Mouse (Mus musculus) liver, embryonic 15.5 days (tissue): ENCODE measurements around the gene Cep295nl. TPM values are rescaled to one million over a fixed set of nuclear protein-coding genes. Genes with fewer than 3 reads are reported as not detected.

Experiments
- ATAC-seq: fragments of 200-750 bp; cut with Nextera tagmentation; 2 replicates; pipeline ENCODE4 v1.8.0; 2017; ENCODE audit warnings: moderate number of reproducible peaks, mild to moderate bottlenecking, moderate library complexity; ENCODE audit not compliant: insufficient read depth
- H3K27ac ChIP-seq: fragments of 300-500 bp; sonication (generic); replicated peaks from 2 replicates; pipeline ENCODE4 v1.5.1; 2015; ENCODE audit warnings: mild to moderate bottlenecking, inconsistent platforms
- H3K27me3 ChIP-seq: fragments of 300-500 bp; sonication (generic); 2 replicates; pipeline ENCODE4 v1.6.1; 2015; ENCODE audit warnings: mild to moderate bottlenecking, inconsistent platforms
- H3K36me3 ChIP-seq: fragments of 300-500 bp; sonication (generic); replicated peaks from 2 replicates; pipeline ENCODE4 v1.6.1; 2015; ENCODE audit warnings: moderate library complexity, mild to moderate bottlenecking, inconsistent platforms
- H3K4me1 ChIP-seq: fragments of 300-500 bp; sonication (generic); replicated peaks from 2 replicates; pipeline ENCODE4 v1.6.1; 2015; ENCODE audit warnings: inconsistent platforms
- H3K4me2 ChIP-seq: fragments of 300-500 bp; sonication (generic); 2 replicates; pipeline ENCODE4 v1.6.1; 2015; ENCODE audit warnings: moderate library complexity, mild to moderate bottlenecking, inconsistent platforms
- H3K4me3 ChIP-seq: fragments of 300-500 bp; sonication (generic); replicated peaks from 2 replicates; pipeline ENCODE4 v1.5.1; 2015; ENCODE audit warnings: mild to moderate bottlenecking, inconsistent platforms
- H3K9ac ChIP-seq: fragments of 300-500 bp; sonication (generic); 2 replicates; pipeline ENCODE4 v1.6.1; 2015; ENCODE audit warnings: moderate library complexity, mild to moderate bottlenecking, inconsistent platforms
- H3K9me3 ChIP-seq: fragments of 300-500 bp; sonication (generic); replicated peaks from 2 replicates; pipeline ENCODE4 v1.6.1; 2016; ENCODE audit warnings: inconsistent platforms
- WGBS: fragments of 180-500 bp; shearing (Covaris S2); methylation state at CpG from one replicate; pipeline ENCODE4 v1.1.7; 2015; ENCODE audit warnings: mixed read lengths; ENCODE audit not compliant: insufficient replicate concordance; 5-methylcytosine and 5-hydroxymethylcytosine counted together
- polyA plus RNA-seq: library from polyadenylated mRNA; unstranded; fragments of >200 nt; fragmentation: Nextera tagmentation; extraction: Ambion mirVana; gene quantifications from 2 replicates; pipeline ENCODE4 v1.2.1, GENCODE M21; 2015

Cep295nl gene
- polyA plus RNA-seq, 1 experiment from 2014 or later, result not detected

- H3K4me3 ChIP-seq, result peak overlapping the region; percentile 54
- H3K9me3 ChIP-seq, result no peaks in the 10 kb centered on the region
- H3K9ac ChIP-seq, result peak overlapping the region; percentile 49
- H3K4me2 ChIP-seq, result peak overlapping the region; percentile 73
- H3K4me1 ChIP-seq, result peaks cover 9% of the 10 kb centered on the region; the same call in 1 of the 2 replicates
- ATAC-seq, result peak; percentile 65
- H3K36me3 ChIP-seq, result no peaks in the 10 kb centered on the region
- under 1% methylated on average over 40 of the region's 43 CpGs for WGBS
- H3K27ac ChIP-seq, result no peak overlapping the region
- H3K27me3 ChIP-seq, result peaks cover 36% of the 10 kb centered on the region
These were observed 12.9 kb upstream of the Cep295nl start for GRCm38 (mm10) chr11:118355205-118355604.

GRCm38 (mm10) chr11:118354636-118355191 is 12.4 kb upstream of the Cep295nl start:
- ATAC-seq, result no peak; the same call in 1 of the 2 replicates
- peak overlapping the region; percentile 49 for H3K9ac ChIP-seq
- H3K4me2 ChIP-seq, result peak overlapping the region; percentile 73
- 2% methylated on average over 47 of the region's 47 CpGs for WGBS
- H3K36me3 ChIP-seq, result no peaks in the 10 kb centered on the region
- H3K27me3 ChIP-seq, result peaks cover 36% of the 10 kb centered on the region
- no peaks in the 10 kb centered on the region for H3K9me3 ChIP-seq
- peaks cover 9% of the 10 kb centered on the region; the same call in 1 of the 2 replicates for H3K4me1 ChIP-seq
- peak overlapping the region; percentile 54 for H3K4me3 ChIP-seq
- H3K27ac ChIP-seq, result no peak overlapping the region

- H3K4me1 ChIP-seq, result peaks cover 12% of the 10 kb centered on the region; the same call in 1 of the 2 replicates
- H3K4me3 ChIP-seq, result no peak overlapping the region
- H3K4me2 ChIP-seq, result no peak overlapping the region
- H3K9ac ChIP-seq, result no peak overlapping the region
- no peaks in the 10 kb centered on the region for H3K9me3 ChIP-seq
- no peaks in the 10 kb centered on the region for H3K36me3 ChIP-seq
- peaks cover 17% of the 10 kb centered on the region for H3K27me3 ChIP-seq
- ATAC-seq, result no peak
- 63% methylated on average over 5 of the region's 5 CpGs for WGBS
- no peak overlapping the region for H3K27ac ChIP-seq
These were observed 7.2 kb upstream of the Cep295nl start for GRCm38 (mm10) chr11:118349494-118349893.

GRCm38 (mm10) chr11:118348877-118349276 is 6.6 kb upstream of the Cep295nl start:
- Histone ChIP-seq H3K4me2 (no peak overlapping the region), H3K4me1 (peaks cover 12% of the 10 kb centered on the region; the same call in 1 of the 2 replicates), H3K4me3 (no peak overlapping the region), H3K9ac (no peak overlapping the region), H3K27ac (0 out of 2 replicates have a peak overlapping the region, but pooled peaks have one; percentile 38), H3K36me3 (no peaks in the 10 kb centered on the region), H3K9me3 (no peaks in the 10 kb centered on the region), H3K27me3 (peaks cover 11% of the 10 kb centered on the region)
- WGBS, result 20% methylated on average over 5 of the region's 5 CpGs
- ATAC-seq, result peak; percentile 40; the same call in 1 of the 2 replicates

GRCm38 (mm10) chr11:118348419-118348818 is 6.1 kb upstream of the Cep295nl start:
- Histone ChIP-seq H3K4me2 (no peak overlapping the region), H3K4me3 (no peak overlapping the region), H3K9ac (no peak overlapping the region), H3K27ac (0 out of 2 replicates have a peak overlapping the region, but pooled peaks have one; percentile 38), H3K4me1 (peaks cover 12% of the 10 kb centered on the region; the same call in 1 of the 2 replicates), H3K9me3 (no peaks in the 10 kb centered on the region), H3K27me3 (peaks cover 7% of the 10 kb centered on the region), H3K36me3 (no peaks in the 10 kb centered on the region)
- WGBS, result 15% methylated on average over 3 of the region's 3 CpGs
- ATAC-seq, result no peak

- Histone ChIP-seq H3K4me1 (peaks cover 12% of the 10 kb centered on the region; the same call in 1 of the 2 replicates), H3K36me3 (no peaks in the 10 kb centered on the region), H3K9ac (no peak overlapping the region), H3K4me2 (no peak overlapping the region), H3K4me3 (no peak overlapping the region), H3K27ac (no peak overlapping the region), H3K27me3 (peaks cover 2% of the 10 kb centered on the region; the same call in 1 of the 2 replicates), H3K9me3 (no peaks in the 10 kb centered on the region)
- no peak for ATAC-seq
- WGBS, result 72% methylated on average over 12 of the region's 12 CpGs
These were observed 5.6 kb upstream of the Cep295nl start for GRCm38 (mm10) chr11:118347911-118348310.

GRCm38 (mm10) chr11:118347391-118347790 is 5.1 kb upstream of the Cep295nl start:
- 69% methylated on average over 2 of the region's 2 CpGs for WGBS
- no peak for ATAC-seq
- Histone ChIP-seq H3K9ac (no peak overlapping the region), H3K27me3 (0 out of 2 replicates have a peak, but pooled peaks cover 4% of the 10 kb centered on the region), H3K4me1 (peaks cover 12% of the 10 kb centered on the region; the same call in 1 of the 2 replicates), H3K36me3 (no peaks in the 10 kb centered on the region), H3K27ac (no peak overlapping the region), H3K4me2 (no peak overlapping the region), H3K4me3 (no peak overlapping the region), H3K9me3 (no peaks in the 10 kb centered on the region)

GRCm38 (mm10) chr11:118346395-118347096 is 4.2 kb upstream of the Cep295nl start:
- H3K36me3 ChIP-seq, result no peaks in the 10 kb centered on the region
- H3K27ac ChIP-seq, result no peak overlapping the region
- H3K4me1 ChIP-seq, result peaks cover 12% of the 10 kb centered on the region; the same call in 1 of the 2 replicates
- 0 out of 2 replicates have a peak, but pooled peaks cover 4% of the 10 kb centered on the region for H3K27me3 ChIP-seq
- no peak overlapping the region for H3K4me2 ChIP-seq
- 65% methylated on average over 8 of the region's 8 CpGs for WGBS
- no peak overlapping the region for H3K9ac ChIP-seq
- no peaks in the 10 kb centered on the region for H3K9me3 ChIP-seq
- no peak overlapping the region for H3K4me3 ChIP-seq
- no peak for ATAC-seq

GRCm38 (mm10) chr11:118345693-118346092 is 3.4 kb upstream of the Cep295nl start:
- H3K4me3 ChIP-seq, result no peak overlapping the region
- no peaks in the 10 kb centered on the region for H3K9me3 ChIP-seq
- no peak overlapping the region for H3K27ac ChIP-seq
- H3K4me1 ChIP-seq, result peaks cover 12% of the 10 kb centered on the region; the same call in 1 of the 2 replicates
- 36% methylated on average over 4 of the region's 4 CpGs for WGBS
- H3K9ac ChIP-seq, result no peak overlapping the region
- H3K36me3 ChIP-seq, result no peaks in the 10 kb centered on the region
- no peak overlapping the region for H3K4me2 ChIP-seq
- ATAC-seq, result no peak
- H3K27me3 ChIP-seq, result 0 out of 2 replicates have a peak, but pooled peaks cover 4% of the 10 kb centered on the region

GRCm38 (mm10) chr11:118343629-118344028 is 1.3 kb upstream of the Cep295nl start:
- Histone ChIP-seq H3K27me3 (0 out of 2 replicates have a peak, but pooled peaks cover 4% of the 10 kb centered on the region), H3K9me3 (no peaks in the 10 kb centered on the region), H3K27ac (no peak overlapping the region), H3K4me1 (peaks cover 4% of the 10 kb centered on the region; the same call in 1 of the 2 replicates), H3K4me2 (no peak overlapping the region), H3K4me3 (no peak overlapping the region), H3K36me3 (no peaks in the 10 kb centered on the region), H3K9ac (no peak overlapping the region)
- no peak for ATAC-seq
- 48% methylated on average over 2 of the region's 2 CpGs for WGBS

- Histone ChIP-seq H3K9me3 (no peaks in the 10 kb centered on the region), H3K4me3 (no peak overlapping the region), H3K4me2 (no peak overlapping the region), H3K36me3 (no peaks in the 10 kb centered on the region), H3K27ac (no peak overlapping the region), H3K4me1 (no peaks in the 10 kb centered on the region), H3K27me3 (0 out of 2 replicates have a peak, but pooled peaks cover under 1% of the 10 kb centered on the region), H3K9ac (no peak overlapping the region)
- ATAC-seq, result no peak
- WGBS, result 38% methylated on average over 8 of the region's 8 CpGs
These were observed 4.7 kb downstream of the Cep295nl start for GRCm38 (mm10) chr11:118337491-118338168.
